Mouse (Mus musculus) spleen, adult 12 weeks (tissue): ENCODE measurements around the gene Spryd3.
"Not testable (repeated sequence)": the region's sequence is repeated elsewhere in the genome, so short reads cannot be mapped to it uniquely, and the experiment has no call there.

Experiments used
- DNase-seq: peaks from one replicate; pipeline ENCODE4 v3.0.0; 2022; ENCODE audit warnings: low spot score

Spryd3 gene

DNA sequence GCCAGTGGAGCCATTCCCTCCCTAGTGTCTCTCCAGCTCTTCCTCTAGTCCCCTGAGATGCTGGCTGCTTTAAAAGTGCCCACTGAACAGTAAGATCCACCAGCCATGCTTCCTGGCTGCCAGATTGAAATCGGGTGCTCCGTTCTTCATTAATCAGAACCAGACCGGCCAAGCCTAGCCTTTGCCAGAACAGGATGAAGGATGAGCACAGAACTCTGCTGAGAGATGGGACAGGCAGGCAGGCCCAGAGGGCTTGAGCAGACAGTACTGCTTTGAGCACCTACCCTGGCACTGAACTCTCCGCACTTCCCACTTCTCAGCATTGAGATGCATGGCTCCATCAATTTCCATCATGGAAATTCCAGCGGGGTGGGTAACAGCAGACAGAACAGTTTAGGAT, 36.8 kb downstream of the Spryd3 start:
- DNase-seq: no peak

- no peak for DNase-seq
These were observed 38.0 kb downstream of the Spryd3 start for GRCm38 (mm10) chr15:102097991-102098555.

DNA sequence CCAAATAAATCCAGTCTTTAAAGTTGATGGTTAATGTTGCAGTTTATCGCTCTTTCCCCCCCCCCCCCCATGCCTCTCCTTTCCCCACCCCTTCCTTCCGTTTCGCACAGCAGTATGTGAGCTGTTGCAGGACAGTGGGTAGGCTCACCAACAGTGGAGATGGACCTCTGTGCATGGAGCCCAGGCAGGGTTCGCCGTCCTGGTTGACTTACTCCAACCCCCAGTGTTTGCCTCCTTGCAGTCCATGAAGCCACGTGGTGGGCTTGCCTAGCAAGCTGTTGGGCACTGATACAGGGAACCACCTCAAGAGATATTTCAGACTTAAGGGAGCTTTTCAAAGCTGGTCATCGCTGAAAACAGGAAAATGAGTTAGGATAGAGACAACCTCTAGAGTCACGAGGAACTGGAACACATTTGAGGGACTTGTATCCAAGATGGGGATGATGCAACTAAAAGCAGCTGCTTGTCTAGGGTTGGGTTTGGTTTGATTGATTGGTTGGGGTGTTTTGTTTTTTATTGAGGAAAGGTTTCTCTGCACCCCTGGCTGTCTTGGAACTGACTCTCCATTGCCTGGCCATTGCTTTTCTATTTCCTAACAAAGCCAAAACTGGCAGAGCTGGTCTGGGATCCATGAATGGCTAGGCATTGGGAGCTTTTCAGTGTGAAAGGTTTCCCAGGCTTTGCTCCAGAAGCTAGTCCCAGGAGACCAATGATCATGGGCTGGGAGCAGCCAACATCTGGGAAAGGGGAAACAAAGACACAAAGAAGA, 38.7 kb downstream of the Spryd3 start:
- DNase-seq: no peak

GRCm38 (mm10) chr15:102094988-102095387, 41.0 kb downstream of the Spryd3 start:
- no peak for DNase-seq

DNA sequence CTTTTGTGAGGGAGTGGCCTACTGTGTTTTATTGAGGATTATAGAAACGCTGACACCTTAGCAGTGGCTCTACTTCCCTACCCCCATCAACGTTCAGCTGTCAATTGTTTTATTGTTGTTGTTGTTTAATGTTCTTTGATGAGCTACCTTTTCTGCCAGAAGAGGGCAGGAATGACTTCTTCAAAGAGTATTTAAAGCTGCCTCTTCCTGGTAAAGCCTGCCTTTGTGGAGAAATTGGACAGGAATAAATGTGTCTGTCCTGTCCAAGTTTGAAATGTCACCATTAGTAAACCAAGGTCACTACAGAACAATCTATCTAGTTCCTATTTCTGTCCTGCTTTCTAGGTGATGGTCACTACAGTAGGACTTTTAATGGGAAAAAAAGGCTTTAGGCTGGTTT, 41.9 kb downstream of the Spryd3 start:
- no peak for DNase-seq

DNA sequence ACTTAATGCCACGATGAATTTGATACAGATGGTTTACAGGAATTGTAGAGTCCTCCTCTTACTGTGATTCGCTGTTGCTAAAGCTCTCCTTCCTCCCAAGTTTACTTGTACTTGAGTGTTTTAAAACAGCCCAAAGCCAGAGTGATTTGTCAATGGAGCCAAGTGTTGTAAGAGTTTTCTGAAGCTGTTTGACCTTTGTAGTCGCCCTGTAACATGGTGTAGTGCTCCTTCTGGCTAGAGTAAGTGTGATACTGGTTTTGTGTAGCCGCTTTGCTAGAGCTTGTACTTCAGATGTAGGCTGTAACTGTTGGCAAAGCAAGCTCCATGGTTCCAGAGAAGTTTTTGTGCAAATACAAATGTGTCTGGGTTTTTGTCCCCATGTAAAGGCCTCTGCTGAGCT, 43.8 kb downstream of the Spryd3 start:
- no peak for DNase-seq

GRCm38 (mm10) chr15:102091688-102092087, 44.3 kb downstream of the Spryd3 start:
- DNase-seq: no peak

GRCm38 (mm10) chr15:102091063-102091679, 44.9 kb downstream of the Spryd3 start:
- no peak for DNase-seq

- no peak for DNase-seq
These were observed 46.0 kb downstream of the Spryd3 start for GRCm38 (mm10) chr15:102089914-102090585.

- no peak for DNase-seq
These were observed 53.0 kb downstream of the Spryd3 start for GRCm38 (mm10) chr15:102083028-102083427.

GRCm38 (mm10) chr15:102082148-102082547, 53.9 kb downstream of the Spryd3 start:
- DNase-seq: no peak

GRCm38 (mm10) chr15:102080429-102080828, 55.6 kb downstream of the Spryd3 start:
- DNase-seq: no peak

DNA sequence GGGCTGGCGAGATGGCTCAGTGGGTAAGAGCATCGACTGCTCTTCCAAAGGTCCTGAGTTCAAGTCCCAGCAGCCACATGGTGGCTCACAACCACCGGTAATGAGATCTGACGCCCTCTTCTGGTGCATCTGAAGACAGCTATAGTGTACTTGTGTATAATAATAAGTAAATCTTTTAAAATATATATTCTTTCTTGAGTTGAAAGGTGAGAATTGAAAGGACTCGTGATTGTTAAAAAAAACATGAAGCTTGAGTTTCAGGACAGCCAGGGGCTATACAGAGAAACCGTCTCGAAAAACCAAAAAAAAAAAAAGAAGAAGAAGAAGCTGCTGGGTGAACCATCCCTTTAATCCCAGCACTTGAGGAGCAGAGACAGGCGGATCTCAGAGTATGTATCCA, 56.1 kb downstream of the Spryd3 start:
- not testable (repeated sequence) for DNase-seq

- no peak for DNase-seq
These were observed 56.8 kb downstream of the Spryd3 start for GRCm38 (mm10) chr15:102079221-102079620.

DNA sequence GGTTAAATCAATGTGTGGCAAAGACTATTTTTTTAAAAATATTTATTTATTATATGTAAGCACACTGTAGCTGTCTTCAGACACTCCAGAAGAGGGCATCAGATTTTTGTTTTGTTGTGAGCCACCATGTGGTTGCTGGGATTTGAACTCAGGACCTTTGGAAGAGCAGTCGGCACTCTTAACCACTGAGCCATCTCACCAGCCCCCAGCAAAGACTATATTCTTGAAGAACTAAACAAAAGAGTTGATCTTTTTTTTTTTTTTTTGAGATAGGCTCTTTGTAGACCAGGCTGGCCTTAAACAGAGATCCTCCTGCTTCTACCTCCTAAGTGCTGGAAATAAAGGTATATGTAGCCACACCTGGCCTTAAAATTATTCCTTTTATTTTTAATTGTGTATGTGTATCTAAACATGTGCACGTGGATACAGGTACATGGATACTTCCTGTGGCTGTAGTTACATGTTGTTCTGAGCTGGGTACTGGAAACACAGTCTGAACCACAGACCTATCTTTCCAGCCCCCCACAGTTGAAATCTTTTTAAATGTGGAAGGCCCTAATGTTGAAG, 58.8 kb downstream of the Spryd3 start:
- no peak for DNase-seq

- DNase-seq: no peak
These were observed 61.0 kb downstream of the Spryd3 start for GRCm38 (mm10) chr15:102074876-102075585.

DNA sequence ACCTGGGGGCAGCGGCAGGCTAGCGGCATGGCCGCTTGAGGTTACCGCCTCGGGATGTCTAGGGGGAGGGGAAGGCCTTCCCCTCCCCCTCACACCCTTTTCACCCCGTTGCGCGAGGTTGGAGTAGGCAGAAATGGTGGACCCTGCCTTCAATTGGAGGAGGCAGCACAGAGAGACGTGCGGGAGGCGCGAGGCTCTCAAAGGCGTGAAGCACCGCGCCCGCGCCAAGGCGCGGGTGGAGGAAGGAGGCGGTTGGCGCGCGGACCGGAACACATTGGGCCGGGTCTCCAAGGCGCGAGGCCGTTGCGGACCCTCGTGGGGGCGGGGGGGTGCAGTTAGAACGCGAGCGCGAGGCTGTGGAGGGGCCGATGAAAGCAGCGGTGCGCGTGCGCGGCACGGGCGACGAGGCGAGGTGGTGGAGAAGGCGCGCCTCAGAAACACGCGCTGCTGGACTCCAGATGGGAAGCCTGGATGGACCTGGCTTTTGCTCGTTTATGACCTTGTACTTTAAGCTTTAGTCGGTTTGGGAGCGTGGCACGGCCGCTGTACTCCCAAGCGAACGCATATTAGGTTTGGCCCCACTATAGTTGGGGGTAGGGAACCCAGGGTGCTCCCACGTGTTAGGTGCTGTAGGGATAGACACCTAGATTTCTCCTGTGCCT, 61.8 kb downstream of the Spryd3 start:
- peak; percentile 37 for DNase-seq

DNA sequence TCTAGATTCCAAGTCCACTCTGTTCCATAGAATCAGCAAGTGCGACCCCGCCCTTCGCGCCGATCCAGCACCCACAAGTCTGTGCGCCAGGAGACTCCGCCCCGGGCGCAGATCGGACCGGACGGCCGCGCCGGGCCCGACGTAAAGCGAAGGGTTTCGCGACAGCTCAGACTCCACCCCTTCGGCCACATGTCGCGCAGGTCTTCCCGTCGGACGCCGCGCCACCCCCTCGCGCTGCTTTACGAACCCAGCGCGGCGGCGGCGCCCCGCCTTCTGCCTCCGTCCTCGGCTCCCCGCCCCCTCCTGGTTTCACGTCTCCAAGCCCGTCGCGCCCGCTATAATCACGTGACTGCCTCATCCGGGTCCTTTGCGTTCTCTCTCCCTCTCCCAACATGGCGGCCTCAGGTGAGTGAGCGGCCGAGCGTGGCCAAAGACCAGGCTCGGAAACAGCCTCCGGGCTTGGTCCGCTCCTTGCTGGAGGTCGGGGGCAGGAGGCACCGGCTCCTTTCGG, 62.4 kb downstream of the Spryd3 start, which contains the start of gene Eif4b:
Gene Eif4b (plus strand): TSS at position 215 of the 511 bp plus-strand sequence.
- peak; percentile 97 for DNase-seq

- DNase-seq: no peak
These were observed 63.0 kb downstream of the Spryd3 start for GRCm38 (mm10) chr15:102072963-102073558.
